Comparison of ENCODE assay signal across 8 mouse cellular contexts in genomic region chr7:34849660-34850059, GRCm38 (mm10). TPM values are rescaled to one million over a fixed set of nuclear protein-coding genes. Genes with fewer than 3 reads are reported as not detected.
A peak's percentile ranks its signal among the peaks of the same experiment; 100 is the strongest.
DNase-seq lines count a peak whose midpoint lies in the region; ATAC-seq and TF ChIP-seq lines count a peak whose summit lies in the region.

No protein-coding gene starts in this region.

- H3K27me3 ChIP-seq in hindbrain, embryonic 11.5 days (ENCODE audit: control insufficient read depth, insufficient read depth, low read length) = no peaks in the 10 kb centered on the region
- no peaks in the 10 kb centered on the region for H3K27me3 ChIP-seq in hindbrain, embryonic 16.5 days (replicated peaks; ENCODE audit: control insufficient read depth, insufficient read depth, low read length)
- H3K27me3 ChIP-seq in forebrain, embryonic 15.5 days = no peaks in the 10 kb centered on the region
- H3K27me3 ChIP-seq in forebrain, embryonic 10.5 days (ENCODE audit: poor library complexity, severe bottlenecking) = no peaks in the 10 kb centered on the region

- H3K4me1 ChIP-seq in hindbrain, embryonic 11.5 days (replicated peaks; ENCODE audit: control insufficient read depth, insufficient read depth, low read length) = no peaks in the 10 kb centered on the region
- H3K4me1 ChIP-seq in hindbrain, embryonic 16.5 days (ENCODE audit: control insufficient read depth, insufficient read depth, low read depth, low read length) = peaks cover 8% of the 10 kb centered on the region
- peaks cover 7% of the 10 kb centered on the region for H3K4me1 ChIP-seq in forebrain, embryonic 15.5 days
- peaks cover 20% of the 10 kb centered on the region for H3K4me1 ChIP-seq in forebrain, embryonic 10.5 days

- no peak for TF ChIP-seq POLR2A in brain, embryonic 14.5 days (IDR thresholded peaks at IDR 0.05; ENCODE audit: borderline replicate concordance, extremely low read depth, insufficient read depth, insufficient read length, poor library complexity, severe bottlenecking)

- H3K9me3 ChIP-seq in hindbrain, embryonic 11.5 days (ENCODE audit: control insufficient read depth, low read length) = peaks cover 4% of the 10 kb centered on the region
- peaks cover 3% of the 10 kb centered on the region; the same call in 1 of the 2 replicates for H3K9me3 ChIP-seq in hindbrain, embryonic 16.5 days (ENCODE audit: control insufficient read depth, low read length)
- H3K9me3 ChIP-seq in forebrain, embryonic 15.5 days = no peaks in the 10 kb centered on the region
- H3K9me3 ChIP-seq in forebrain, embryonic 10.5 days = peaks cover 10% of the 10 kb centered on the region

- WGBS in hindbrain, embryonic 11.5 days = 34% methylated on average over 10 of the region's 10 CpGs
- WGBS in hindbrain, embryonic 16.5 days = 40% methylated on average over 10 of the region's 10 CpGs
- 42% methylated on average over 10 of the region's 10 CpGs for WGBS in forebrain, embryonic 15.5 days
- WGBS in forebrain, embryonic 10.5 days = 37% methylated on average over 10 of the region's 10 CpGs

- peak; percentile 34 for DNase-seq in hindbrain, embryonic 11.5 days (ENCODE audit: low spot score)
- DNase-seq in ES-CJ7 (ENCODE audit: low read depth, low spot score) = peak; percentile 91
- DNase-seq in brain, embryonic 14.5 days (ENCODE audit: low read depth) = no peak
- DNase-seq in naive thymus-derived CD4-positive, alpha-beta T cell, adult 2 months (ENCODE audit: low read depth) = peak; percentile 9
- no peak for DNase-seq in left cerebral cortex, adult 8-10 months (ENCODE audit: low spot score in 2 of 2)
- no peak for DNase-seq in forebrain, embryonic 10.5 days (ENCODE audit: extremely low spot score, low spot score)

- no peak for ATAC-seq in hindbrain, embryonic 11.5 days (ENCODE audit: low FRiP score)
- ATAC-seq in hindbrain, embryonic 16.5 days = no peak
- ATAC-seq in forebrain, embryonic 15.5 days (replicated peaks) = no peak

- no peak overlapping the region for H3K9ac ChIP-seq in hindbrain, embryonic 11.5 days (ENCODE audit: low read depth, low read length)
- H3K9ac ChIP-seq in hindbrain, embryonic 16.5 days (ENCODE audit: low read depth, low read length) = no peak overlapping the region
- no peak overlapping the region for H3K9ac ChIP-seq in forebrain, embryonic 15.5 days (replicated peaks)

- H3K36me3 ChIP-seq in hindbrain, embryonic 11.5 days (ENCODE audit: control insufficient read depth, insufficient read depth, low read length) = no peaks in the 10 kb centered on the region
- H3K36me3 ChIP-seq in hindbrain, embryonic 16.5 days (ENCODE audit: control insufficient read depth, insufficient read depth, low read length) = no peaks in the 10 kb centered on the region
- H3K36me3 ChIP-seq in forebrain, embryonic 15.5 days = no peaks in the 10 kb centered on the region
- no peaks in the 10 kb centered on the region for H3K36me3 ChIP-seq in forebrain, embryonic 10.5 days (replicated peaks)

- no peak overlapping the region for H3K4me3 ChIP-seq in hindbrain, embryonic 11.5 days (ENCODE audit: low read depth, low read length)
- H3K4me3 ChIP-seq in hindbrain, embryonic 16.5 days (ENCODE audit: low read length) = no peak overlapping the region
- H3K4me3 ChIP-seq in forebrain, embryonic 15.5 days = no peak overlapping the region
- no peak overlapping the region for H3K4me3 ChIP-seq in forebrain, embryonic 10.5 days

- peak; percentile 33; the same call in 1 of the 2 replicates for TF ChIP-seq CTCF in brain, embryonic 14.5 days (IDR thresholded peaks at IDR 0.05; ENCODE audit: borderline replicate concordance, extremely low read depth, insufficient read depth, insufficient read length)

- no peak overlapping the region for H3K27ac ChIP-seq in hindbrain, embryonic 11.5 days (ENCODE audit: low read depth, low read length)
- no peak overlapping the region for H3K27ac ChIP-seq in hindbrain, embryonic 16.5 days (ENCODE audit: low read depth, low read length)
- H3K27ac ChIP-seq in forebrain, embryonic 15.5 days (replicated peaks) = no peak overlapping the region
- no peak overlapping the region for H3K27ac ChIP-seq in forebrain, embryonic 10.5 days

- H3K4me2 ChIP-seq in hindbrain, embryonic 11.5 days (replicated peaks; ENCODE audit: low read depth, low read length) = no peak overlapping the region
- no peak overlapping the region for H3K4me2 ChIP-seq in hindbrain, embryonic 16.5 days (ENCODE audit: low read length)
- no peak overlapping the region for H3K4me2 ChIP-seq in forebrain, embryonic 15.5 days (replicated peaks)

RNA-seq across cellular contexts. Expression of gene Chst8, which starts 37.1 kb away (rescaled TPM):
- polyA plus RNA-seq in hindbrain, embryonic 11.5 days (2014; fragmentation: Nextera tagmentation; extraction: Ambion mirVana) = 13.5 and 16.8 TPM in 2 replicates
- polyA plus RNA-seq in hindbrain, embryonic 16.5 days (2015; fragmentation: Nextera tagmentation; extraction: Ambion mirVana) = 9.2 and 12.2 TPM in 2 replicates
- 13.3 and 13.6 TPM in 2 replicates for polyA plus RNA-seq in brain, embryonic 14.5 days (2012; rRNA removed)
- 8.8 and 9.6 TPM in 2 replicates for polyA plus RNA-seq in forebrain, embryonic 15.5 days (2015; fragmentation: Nextera tagmentation; extraction: Ambion mirVana)
- total RNA-seq in left cerebral cortex, adult 8-10 months (2022) = 10 to 100 TPM; 14.6 to 19.4 (median 17.7) TPM
- polyA plus RNA-seq in forebrain, embryonic 10.5 days (2016; fragmentation: Nextera tagmentation; extraction: Ambion mirVana) = 4.3 and 5.7 TPM in 2 replicates

Comparison
In these comparisons a context has a peak if more than half of its experiments do, and no peak if none do; other contexts are left out.
1. DNase-seq: peak in hindbrain, embryonic 11.5 days (single experiment), ES-CJ7 (single experiment) and naive thymus-derived CD4-positive, alpha-beta T cell, adult 2 months (single experiment); none in brain, embryonic 14.5 days (single experiment), left cerebral cortex, adult 8-10 months (0 of 2) and forebrain, embryonic 10.5 days (single experiment).